Mouse (Mus musculus) forebrain, postnatal 0 days (tissue): ENCODE data around the gene Wipi2. TPM values are rescaled to one million over a fixed set of nuclear protein-coding genes. Genes with fewer than 3 reads are reported as not detected.

Experiments
- ATAC-seq: fragments of 200-750 bp; cut with Nextera tagmentation; 2 replicates; pipeline ENCODE4 v1.8.0; 2017; ENCODE audit warnings: mild to moderate bottlenecking, moderate library complexity
- DNase-seq: peaks from one replicate; pipeline ENCODE4 v3.0.0-alpha.2; 2015
- H3K27ac ChIP-seq: fragments of 300-500 bp; sonication (generic); 2 replicates; pipeline ENCODE4 v1.5.1; 2014; ENCODE audit warnings: low read depth, mild to moderate bottlenecking, antibody characterized with exemption, low read length, moderate library complexity, mixed read lengths
- H3K27me3 ChIP-seq: fragments of 300-500 bp; sonication (generic); 2 replicates; pipeline ENCODE4 v1.6.1; 2014; ENCODE audit warnings: mild to moderate bottlenecking, low read length, mixed read lengths; ENCODE audit not compliant: insufficient read depth
- H3K36me3 ChIP-seq: fragments of 300-500 bp; sonication (generic); 2 replicates; pipeline ENCODE4 v1.6.1; 2014; ENCODE audit warnings: mild to moderate bottlenecking, moderate library complexity; ENCODE audit not compliant: insufficient read depth
- H3K4me1 ChIP-seq: fragments of 300-500 bp; sonication (generic); 2 replicates; pipeline ENCODE4 v1.6.1; 2014; ENCODE audit warnings: antibody characterized with exemption; ENCODE audit not compliant: insufficient read depth
- H3K4me2 ChIP-seq: fragments of 300-500 bp; sonication (generic); 2 replicates; pipeline ENCODE4 v1.6.1; 2014; ENCODE audit warnings: low read depth, mild to moderate bottlenecking, moderate library complexity
- H3K4me3 ChIP-seq: fragments of 300-500 bp; sonication (generic); 2 replicates; pipeline ENCODE4 v1.5.1; 2014; ENCODE audit warnings: low read depth, low read length, mixed read lengths
- H3K9ac ChIP-seq: fragments of 300-500 bp; sonication (generic); 2 replicates; pipeline ENCODE4 v1.6.1; 2014; ENCODE audit warnings: mild to moderate bottlenecking
- H3K9me3 ChIP-seq: fragments of 300-500 bp; sonication (generic); 2 replicates; pipeline ENCODE4 v1.6.1; 2016; ENCODE audit warnings: low read length
- CTCF ChIP-seq: sonication (generic); IDR thresholded peaks from 2 replicates; pipeline ENCODE4 v1.5.1; 2016; ENCODE audit warnings: antibody characterized with exemption, control low read depth, low read depth
- WGBS: fragments of 180-500 bp; shearing (Covaris S2); extraction: QIAGEN DNeasy Blood & Tissue Kit; methylation state at CpG from one replicate; pipeline ENCODE4 v1.1.7; 2014; 5-methylcytosine and 5-hydroxymethylcytosine counted together
- polyA plus RNA-seq: library from polyadenylated mRNA; unstranded; fragments of >200 nt; fragmentation: Nextera tagmentation; extraction: Ambion mirVana; gene quantifications from 2 replicates; pipeline ENCODE4 v1.2.1, GENCODE M21; 2015
- total RNA-seq: library from RNA; depleted of rRNA; stranded (reverse); fragments of >200 nt; gene quantifications from 2 replicates; pipeline ENCODE4 v1.2.3, GENCODE M21; 2014

Wipi2 gene
- total and polyA plus RNA-seq, 2 experiments from 2014 or later = 37.4 to 68.0 TPM

DNA sequence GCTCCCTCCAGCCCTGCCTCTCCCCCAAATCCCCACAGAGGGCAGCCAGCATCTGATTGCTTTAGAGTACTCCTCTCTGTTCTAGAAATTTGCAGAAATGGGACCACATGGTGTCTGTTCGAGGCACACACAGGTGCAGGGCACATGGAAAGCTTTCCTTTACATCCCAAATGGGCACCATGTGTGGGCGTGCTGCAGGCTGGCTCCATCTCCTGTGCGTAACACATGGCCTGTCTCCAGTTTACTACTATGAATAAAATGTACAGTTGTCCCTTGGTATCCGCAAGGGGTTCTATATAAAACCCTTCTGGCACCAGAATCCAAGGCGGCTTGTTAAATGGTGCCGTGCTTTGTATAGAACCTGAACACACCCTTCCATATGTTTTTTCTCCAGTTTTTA, 69.4 kb downstream of the Wipi2 start:
- Histone ChIP-seq H3K36me3 (no peaks in the 10 kb centered on the region), H3K27me3 (no peaks in the 10 kb centered on the region), H3K4me2 (no peak overlapping the region), H3K4me3 (no peak overlapping the region), H3K4me1 (peaks cover 4% of the 10 kb centered on the region), H3K27ac (no peak overlapping the region), H3K9ac (no peak overlapping the region), H3K9me3 (no peaks in the 10 kb centered on the region)
- ATAC-seq = no peak
- DNase-seq = peak; percentile 70
- no peak for TF ChIP-seq CTCF
- 72% methylated on average over 6 of the region's 6 CpGs for WGBS

- no peak overlapping the region for H3K27ac ChIP-seq
- no peak overlapping the region for H3K4me2 ChIP-seq
- no peaks in the 10 kb centered on the region for H3K27me3 ChIP-seq
- DNase-seq (no peak), ATAC-seq (no peak)
- H3K9ac ChIP-seq = no peak overlapping the region
- H3K4me3 ChIP-seq = no peak overlapping the region
- H3K9me3 ChIP-seq = no peaks in the 10 kb centered on the region
- H3K4me1 ChIP-seq = 0 out of 2 replicates have a peak, but pooled peaks cover under 1% of the 10 kb centered on the region
- 55% methylated on average over 2 of the region's 2 CpGs for WGBS
- TF ChIP-seq CTCF = no peak
- no peaks in the 10 kb centered on the region for H3K36me3 ChIP-seq
Measured at GRCm38 (mm10) chr5:142697742-142698141, 70.2 kb downstream of the Wipi2 start.

- Histone ChIP-seq H3K36me3 (peaks cover 11% of the 10 kb centered on the region; the same call in 1 of the 2 replicates), H3K4me2 (peak overlapping the region; percentile 92), H3K9me3 (no peaks in the 10 kb centered on the region), H3K4me1 (peaks cover 14% of the 10 kb centered on the region; the same call in 1 of the 2 replicates), H3K4me3 (peak overlapping the region; percentile 95; the same call in 1 of the 2 replicates), H3K9ac (no peak overlapping the region), H3K27ac (no peak overlapping the region), H3K27me3 (no peaks in the 10 kb centered on the region)
- no peak for DNase-seq
- 11% methylated on average over 15 of the region's 15 CpGs for WGBS
- TF ChIP-seq CTCF = no peak
- no peak; the same call in 1 of the 2 replicates for ATAC-seq
Measured at GRCm38 (mm10) chr5:142700842-142701589, 73.5 kb downstream of the Wipi2 start.

DNA sequence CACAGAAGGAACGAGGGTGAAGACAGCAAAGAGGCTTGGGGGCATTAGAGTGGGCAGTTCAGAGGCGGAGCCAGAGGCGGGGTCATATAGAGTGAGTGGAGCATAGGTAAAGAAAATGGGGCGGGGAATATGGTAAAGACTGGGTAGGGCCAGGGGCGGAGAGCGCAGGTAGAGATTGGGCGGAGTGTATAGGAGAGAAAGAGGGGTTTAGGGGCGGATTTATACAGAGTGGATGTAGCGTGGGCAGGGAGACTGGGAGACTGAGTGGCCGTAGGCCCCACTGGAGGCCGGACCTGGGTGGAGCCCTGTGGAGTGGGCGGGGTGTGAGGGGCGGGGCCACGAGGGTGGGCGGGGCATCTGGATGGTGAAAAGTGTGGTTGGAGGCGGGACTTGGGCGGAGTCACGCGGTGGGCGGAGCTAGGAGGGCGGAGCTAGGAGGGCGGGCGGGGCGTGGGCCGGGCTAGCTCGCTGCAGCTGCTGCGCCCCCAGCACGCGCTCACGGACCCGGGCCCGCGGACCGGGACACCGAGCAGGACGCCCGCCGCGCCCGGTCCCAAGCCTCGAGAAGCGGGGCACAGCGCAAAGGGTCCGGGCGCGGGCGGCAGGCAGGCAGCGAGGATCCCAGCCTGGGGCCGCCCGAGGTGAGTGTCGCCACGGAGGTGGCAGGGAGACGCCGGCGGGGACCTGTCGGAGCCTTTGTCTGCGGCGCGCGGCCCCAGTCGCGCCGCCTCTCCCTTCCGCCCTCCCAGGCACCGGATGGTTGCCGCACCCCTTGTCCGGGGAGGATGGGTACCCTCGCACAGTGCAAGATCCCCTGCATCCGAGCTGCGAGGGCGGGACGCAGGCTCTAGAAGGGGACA, 74.4 kb downstream of the Wipi2 start:
- no peaks in the 10 kb centered on the region for H3K27me3 ChIP-seq
- peak; percentile 92 for DNase-seq
- H3K4me2 ChIP-seq = peak overlapping the region; percentile 92
- ATAC-seq = peak; percentile 87
- H3K27ac ChIP-seq = peak overlapping the region; percentile 54
- peak overlapping the region; percentile 95 for H3K4me3 ChIP-seq
- TF ChIP-seq CTCF = no peak
- peaks cover 14% of the 10 kb centered on the region; the same call in 1 of the 2 replicates for H3K4me1 ChIP-seq
- peak overlapping the region; percentile 93 for H3K9ac ChIP-seq
- 4% methylated on average over 56 of the region's 72 CpGs for WGBS
- H3K9me3 ChIP-seq = no peaks in the 10 kb centered on the region
- H3K36me3 ChIP-seq = peaks cover 14% of the 10 kb centered on the region; the same call in 1 of the 2 replicates

DNA sequence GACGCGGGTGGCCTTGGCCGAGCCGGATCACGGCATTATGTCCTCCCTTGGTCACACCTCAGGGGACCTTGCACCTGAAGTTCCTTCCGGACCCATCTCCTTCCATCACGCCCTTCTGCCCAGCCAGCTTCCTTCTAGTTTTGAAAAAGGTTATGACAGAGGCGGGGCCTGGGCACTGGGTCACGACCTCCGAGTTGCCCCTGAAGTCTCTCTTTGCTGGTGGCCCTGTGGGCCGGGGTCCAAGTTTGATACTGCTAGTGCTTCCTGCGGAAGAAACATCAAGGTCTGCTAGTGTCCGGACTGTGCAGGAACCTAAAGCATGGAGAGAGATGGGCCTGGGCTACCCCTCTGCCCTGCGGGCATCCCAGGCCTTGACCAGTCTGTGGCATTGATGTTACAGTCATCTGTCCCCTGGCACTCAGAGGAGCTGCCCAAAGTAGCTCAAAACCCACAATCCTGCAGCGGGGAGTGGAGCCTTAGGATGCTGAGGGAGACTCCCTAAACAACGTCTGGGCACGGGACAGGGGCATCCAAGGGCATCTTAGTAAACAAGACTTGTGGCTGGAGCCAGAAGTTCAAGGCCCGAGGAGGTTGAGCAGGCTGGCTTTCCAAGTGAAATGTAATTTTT, 75.1 kb downstream of the Wipi2 start:
- H3K9me3 ChIP-seq = no peaks in the 10 kb centered on the region
- H3K4me3 ChIP-seq = peak overlapping the region; percentile 95
- H3K36me3 ChIP-seq = peaks cover 15% of the 10 kb centered on the region
- no peak for TF ChIP-seq CTCF
- H3K27ac ChIP-seq = peak overlapping the region; percentile 54
- ATAC-seq = 0 out of 2 replicates have a peak, but pooled peaks have one; percentile 13
- WGBS = 26% methylated on average over 15 of the region's 18 CpGs
- peak overlapping the region; percentile 93 for H3K9ac ChIP-seq
- peak overlapping the region; percentile 92 for H3K4me2 ChIP-seq
- H3K27me3 ChIP-seq = no peaks in the 10 kb centered on the region
- peaks cover 14% of the 10 kb centered on the region; the same call in 1 of the 2 replicates for H3K4me1 ChIP-seq
- DNase-seq = no peak

DNA sequence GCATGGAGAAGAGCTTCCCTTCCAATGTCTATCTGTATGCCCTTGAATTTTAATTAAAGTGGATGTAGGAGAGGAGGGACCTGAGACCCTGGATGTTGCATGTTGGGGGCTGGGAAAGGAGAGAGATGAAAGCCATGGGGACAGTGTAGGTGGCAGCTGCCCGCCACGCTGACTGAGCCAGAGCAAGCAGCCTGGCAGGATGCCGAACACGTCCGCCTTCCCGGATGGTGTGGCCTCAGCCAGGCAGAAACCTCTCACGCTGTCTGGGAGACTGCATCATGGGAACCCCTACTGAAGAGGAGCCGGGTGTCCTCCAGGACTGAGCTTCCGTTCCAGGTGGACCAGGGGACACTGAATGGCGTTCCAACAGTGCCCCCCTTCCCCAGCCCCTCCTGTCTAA, 76.1 kb downstream of the Wipi2 start:
- Histone ChIP-seq H3K4me2 (peak overlapping the region; percentile 92), H3K4me3 (peak overlapping the region; percentile 95), H3K27ac (no peak overlapping the region), H3K9ac (peak overlapping the region; percentile 93), H3K36me3 (peaks cover 25% of the 10 kb centered on the region), H3K4me1 (peaks cover 14% of the 10 kb centered on the region; the same call in 1 of the 2 replicates), H3K27me3 (no peaks in the 10 kb centered on the region), H3K9me3 (no peaks in the 10 kb centered on the region)
- 38% methylated on average over 10 of the region's 10 CpGs for WGBS
- ATAC-seq (peak; percentile 10; the same call in 1 of the 2 replicates), DNase-seq (peak; percentile 60)
- TF ChIP-seq CTCF = no peak
